Mouse (Mus musculus): ENCODE data around the gene Pi16.
A peak's percentile ranks its signal among the peaks of the same experiment; 100 is the strongest.

Pi16 gene

DNA sequence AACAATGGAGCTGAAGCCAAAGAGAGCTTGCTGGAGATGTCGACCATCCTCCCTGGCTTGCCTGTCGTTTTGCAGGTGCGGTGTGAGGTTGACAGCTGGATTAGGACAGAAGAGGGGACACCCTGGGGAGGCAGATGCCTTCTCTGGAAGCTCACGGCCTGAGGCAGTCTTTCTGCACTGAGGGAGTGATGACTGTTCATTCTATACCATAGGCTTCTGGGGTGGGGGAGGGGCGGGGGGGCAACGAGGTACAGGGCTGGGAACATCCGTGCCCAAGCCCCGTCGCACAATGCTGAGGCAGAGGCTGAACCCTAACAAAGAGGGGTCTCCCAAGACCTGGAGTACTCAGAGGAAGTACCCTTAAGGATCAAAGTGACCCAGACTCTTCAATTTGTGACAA, 39.4 kb downstream of the Pi16 start:
- DNase-seq (ENCODE audit: low read depth), result no peak

DNA sequence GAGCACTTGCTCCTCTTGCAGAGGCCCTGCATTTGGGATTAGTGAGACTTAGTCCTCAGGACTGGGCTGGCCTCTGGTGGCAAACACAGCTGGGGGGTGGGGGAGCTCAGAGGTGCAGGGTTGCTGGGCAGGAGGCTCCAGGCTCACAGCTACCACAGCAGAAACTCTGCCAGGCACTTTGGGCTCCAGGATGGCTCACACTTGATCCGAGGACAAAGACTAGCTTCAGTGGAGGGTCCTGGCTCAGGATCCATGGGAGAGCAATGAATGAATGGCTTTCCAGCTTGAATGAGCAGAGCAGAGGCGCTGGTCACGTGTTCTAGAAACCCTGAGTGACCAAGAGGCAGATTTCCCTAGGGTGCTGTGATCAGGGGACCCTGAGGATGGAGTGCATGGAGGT, 41.4 kb downstream of the Pi16 start:
- no peak for DNase-seq (ENCODE audit: low read depth)

DNA sequence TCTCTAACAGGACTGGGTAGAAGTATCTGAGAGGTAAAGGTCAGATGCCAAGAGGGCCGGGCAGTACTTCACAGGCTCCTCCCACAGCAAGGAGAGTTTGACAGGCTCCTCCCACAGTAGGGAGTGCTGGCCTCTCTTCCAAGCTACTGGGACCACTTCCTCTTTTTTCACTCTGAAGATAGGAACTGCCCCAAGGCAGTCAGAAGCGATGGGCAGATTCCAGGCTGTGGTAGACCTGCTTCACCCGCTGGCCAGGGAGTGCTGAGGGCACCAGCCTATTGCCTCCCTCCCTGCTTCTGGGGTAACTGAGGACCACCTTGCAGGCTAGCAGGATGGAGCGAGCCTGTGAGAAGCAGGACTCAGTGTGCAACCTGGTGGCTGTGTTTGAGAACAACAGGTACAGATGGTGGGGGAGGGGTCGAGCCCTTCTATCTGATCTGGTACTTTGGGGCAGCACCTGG, 43.3 kb downstream of the Pi16 start, which contains the start of gene Fgd2:
Gene Fgd2 (plus strand): TSS at position 154 of the 461 bp plus-strand sequence.
- peak; percentile 86 for DNase-seq (ENCODE audit: low read depth)

DNA sequence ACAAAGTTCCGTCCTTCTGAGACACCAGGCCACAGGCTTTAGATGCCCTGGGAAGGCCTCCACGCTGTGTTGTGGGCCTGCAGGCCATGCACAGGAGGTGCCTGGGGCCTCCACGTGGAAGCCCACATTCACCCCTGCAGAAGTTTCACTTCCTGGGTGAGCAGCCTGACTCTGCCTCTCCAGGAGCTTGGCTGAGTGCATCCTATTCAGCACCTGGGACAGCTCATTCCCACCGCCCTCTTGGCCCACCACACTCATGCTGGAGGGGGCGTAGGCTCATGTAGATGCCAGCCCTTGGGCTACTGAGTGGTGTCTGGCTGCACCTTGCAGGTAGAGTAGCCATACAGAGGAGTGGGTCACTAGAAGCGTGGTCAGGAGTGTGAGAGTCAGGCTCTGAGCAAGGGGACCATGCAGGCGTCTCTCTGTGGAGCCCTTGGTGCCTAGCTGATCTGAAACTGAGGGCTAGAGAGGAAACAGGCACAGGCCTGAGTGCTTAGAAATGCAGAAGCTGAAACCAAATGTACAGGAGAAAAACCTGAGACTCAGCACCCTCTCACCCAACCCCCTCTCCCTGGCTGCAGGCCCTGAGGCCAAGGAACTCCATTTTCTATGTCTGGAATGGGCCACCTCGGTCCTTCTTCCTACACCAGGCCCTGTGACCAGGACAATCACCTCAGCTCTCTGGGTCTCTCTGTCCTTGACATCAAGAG, 44.7 kb downstream of the Pi16 start:
- DNase-seq (ENCODE audit: low read depth), result peak; percentile 42

DNA sequence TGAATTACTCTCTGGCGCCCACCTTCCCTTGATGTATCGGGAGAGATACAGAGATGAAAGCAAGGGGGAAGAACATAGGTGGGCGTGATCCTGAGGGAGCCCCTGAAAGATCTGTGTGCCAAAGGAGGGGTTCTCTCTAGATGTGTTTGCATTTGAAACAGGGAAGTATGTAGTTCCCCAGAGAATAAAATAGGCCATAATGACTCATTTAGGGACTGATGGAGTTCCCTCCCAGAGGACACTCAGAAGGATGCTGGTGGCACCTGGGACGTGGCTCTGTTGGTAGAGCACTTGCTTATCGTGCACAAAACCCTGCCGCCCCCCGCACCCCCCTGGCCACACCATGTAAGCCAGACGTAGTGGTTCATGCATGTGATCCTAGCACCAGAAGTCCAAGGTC, 45.6 kb downstream of the Pi16 start:
- no peak for DNase-seq (ENCODE audit: low read depth)

DNA sequence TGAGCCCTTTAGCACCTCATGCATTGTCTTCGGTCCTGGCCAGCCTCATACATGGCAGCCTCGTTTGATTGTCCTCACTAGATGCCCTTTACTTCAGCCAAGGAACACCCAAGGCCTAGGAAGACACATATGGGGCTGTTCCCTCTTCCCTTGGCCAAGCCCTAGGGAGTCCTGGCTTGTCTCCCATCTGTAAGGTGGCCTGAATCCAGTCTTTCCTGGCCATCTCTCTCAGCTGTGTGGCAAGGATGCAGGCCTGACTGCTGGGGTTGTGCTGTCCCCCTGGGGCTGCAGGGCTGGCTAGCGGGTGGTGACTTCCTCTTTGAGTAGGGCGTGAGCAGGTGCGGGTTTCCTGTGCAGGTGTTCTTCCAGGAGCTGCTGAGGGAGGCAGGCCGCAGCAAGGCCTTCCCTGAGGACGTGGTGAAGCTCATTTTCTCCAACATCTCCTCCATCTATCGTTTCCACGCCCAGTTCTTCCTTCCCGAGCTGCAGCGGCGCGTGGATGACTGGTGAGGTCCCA, 47.7 kb downstream of the Pi16 start:
- no peak for DNase-seq (ENCODE audit: low read depth)

DNA sequence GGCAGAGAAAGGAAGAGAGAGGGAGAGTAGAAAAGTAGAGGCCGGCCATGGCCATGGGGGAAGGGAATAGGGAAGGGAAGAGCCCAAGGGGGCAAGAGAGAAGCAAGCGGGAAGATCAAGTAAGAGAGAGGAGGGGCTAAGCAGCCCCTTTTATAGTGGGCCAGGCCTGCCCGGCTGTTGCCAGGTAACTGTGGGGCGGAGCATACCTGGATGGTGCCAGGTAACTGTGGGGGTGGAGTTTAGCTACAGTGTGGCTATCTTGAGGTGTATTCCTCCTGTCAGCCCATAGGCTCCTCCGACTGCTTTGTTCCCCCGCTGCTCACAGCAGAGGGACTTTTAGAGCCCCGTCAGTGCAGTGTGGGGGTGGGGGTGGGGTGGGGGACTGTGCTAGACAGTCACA, 51.2 kb downstream of the Pi16 start:
- DNase-seq (ENCODE audit: low read depth), result no peak

DNA sequence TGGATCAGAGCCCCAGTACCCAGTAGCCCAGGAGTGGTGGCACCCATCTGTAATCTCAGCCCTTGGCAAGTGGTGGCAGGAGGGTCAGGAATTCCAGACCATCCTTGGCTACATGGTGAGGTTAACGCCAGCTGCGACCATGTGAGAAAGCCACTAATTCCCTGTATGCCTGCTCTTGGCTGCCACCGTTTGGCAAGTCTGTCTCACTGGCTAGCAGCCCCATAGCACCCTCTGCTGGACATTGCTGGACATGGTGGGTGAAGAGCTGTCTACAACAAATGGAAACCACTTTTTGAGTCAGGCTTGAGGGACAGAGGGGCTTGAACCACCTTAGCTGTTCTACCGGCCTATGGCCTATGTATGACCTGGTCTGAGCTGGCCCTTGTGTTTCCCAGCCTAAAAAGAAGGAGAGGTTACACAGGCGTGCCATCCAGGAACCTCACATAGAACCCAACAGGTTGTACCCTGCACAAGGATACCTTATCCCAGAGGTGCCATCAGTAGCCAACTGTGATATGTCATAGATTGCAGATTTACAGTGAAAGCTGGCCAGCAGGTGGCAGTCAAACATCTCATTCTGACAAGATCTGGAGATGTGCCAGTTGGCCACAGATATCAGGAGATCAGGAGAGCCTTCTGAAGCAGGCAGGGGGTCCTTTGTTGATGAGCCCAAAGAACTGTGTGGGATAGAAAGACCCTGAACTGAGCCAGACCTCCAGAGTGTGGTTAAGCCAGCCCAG, 53.7 kb downstream of the Pi16 start:
- DNase-seq (ENCODE audit: low read depth), result peak; percentile 94

DNA sequence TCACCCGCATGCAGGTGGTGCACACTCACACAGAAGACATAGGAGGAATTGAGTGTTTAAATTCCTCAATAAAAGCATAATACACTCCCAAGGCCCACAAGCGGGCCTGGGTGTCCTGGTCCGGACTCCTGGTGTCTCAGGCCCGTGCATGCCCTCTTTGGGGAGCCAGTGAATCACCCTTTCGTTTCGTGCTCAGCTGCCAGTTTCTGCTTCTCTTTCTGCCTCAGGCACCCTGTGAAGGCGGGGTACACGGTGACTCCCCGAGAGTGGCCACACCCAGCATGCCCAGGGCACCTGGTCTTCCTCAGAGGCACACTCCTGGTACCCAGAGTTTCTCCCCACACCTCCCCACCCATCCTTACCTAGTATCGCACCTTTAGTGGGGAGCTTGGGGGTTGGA, 58.4 kb downstream of the Pi16 start:
- no peak for DNase-seq (ENCODE audit: low read depth)

DNA sequence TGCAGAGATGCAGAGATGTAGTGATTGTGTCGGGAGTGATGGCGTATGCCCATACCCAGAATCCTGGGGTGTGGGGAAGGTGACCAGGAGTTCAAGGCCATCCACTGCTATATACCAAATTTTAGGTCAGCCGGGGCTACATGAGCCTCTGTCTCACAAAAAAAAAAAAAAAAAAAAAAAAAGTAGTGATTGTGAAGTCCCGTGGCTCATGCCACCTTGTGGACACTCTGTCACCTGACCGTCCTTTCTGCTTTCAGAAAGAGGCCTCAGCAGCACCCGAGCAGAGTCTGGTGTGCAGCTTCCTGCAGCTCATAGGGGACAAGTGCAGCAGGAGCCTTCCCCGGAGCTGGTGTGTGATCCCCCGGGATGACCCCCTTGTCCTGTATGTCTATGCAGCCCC, 60.6 kb downstream of the Pi16 start:
- peak; percentile 53 for DNase-seq (ENCODE audit: low read depth)
